Mouse (Mus musculus) stomach, postnatal 0 days (tissue): ENCODE measurements around the gene Tmx2.

Source experiments
- CTCF ChIP-seq: IDR thresholded peaks from 2 replicates; pipeline ENCODE4 v1.5.1; 2016; ENCODE audit warnings: antibody characterized with exemption, low read depth, mild to moderate bottlenecking, moderate library complexity
- EP300 ChIP-seq: optimal IDR thresholded peaks from 2 replicates; pipeline ENCODE3; 2016; ENCODE audit warnings: antibody characterized with exemption

GRCm38 (mm10) chr2:84640833-84641232 is 38.1 kb downstream of the Tmx2 start:
- TF ChIP-seq CTCF (no peak), EP300 (no peak)
